9 mouse cellular contexts compared by ENCODE assay signal in genomic region chr9:92541977-92542561, GRCm38 (mm10). TPM values are rescaled to one million over a fixed set of nuclear protein-coding genes. Genes with fewer than 3 reads are reported as not detected.
A peak's percentile ranks its signal among the peaks of the same experiment; 100 is the strongest.
DNase-seq lines count a peak whose midpoint lies in the region; ATAC-seq and TF ChIP-seq lines count a peak whose summit lies in the region.
"Had no signal": no experiment of that assay in that cellular context is flagged by ENCODE, and none has a peak within 500 bp of the region (broad histone marks: within the 10 kb centered on the region; RNA-seq: fewer than 3 reads in every experiment).

Gene Plod2 (plus strand): TSS chr9:92542223.

- H3K27me3 ChIP-seq in limb, embryonic 13.5 days: no peaks in the 10 kb centered on the region
- peaks cover 6% of the 10 kb centered on the region for H3K27me3 ChIP-seq in midbrain, embryonic 13.5 days
- H3K27me3 ChIP-seq in small intestine, adult 2 months (ENCODE audit: control insufficient read depth, insufficient read depth, low read length): peaks cover 5% of the 10 kb centered on the region
- H3K27me3 ChIP-seq: CH12.LX had no signal

- peaks cover 49% of the 10 kb centered on the region for H3K4me1 ChIP-seq in limb, embryonic 13.5 days
- H3K4me1 ChIP-seq in midbrain, embryonic 13.5 days (replicated peaks): peaks cover 12% of the 10 kb centered on the region
- peaks cover 6% of the 10 kb centered on the region; the same call in 1 of the 2 replicates for H3K4me1 ChIP-seq in small intestine, adult 2 months (ENCODE audit: control insufficient read depth, insufficient read depth, insufficient read length, low read length)

- TF ChIP-seq CTCF in small intestine, adult 2 months (IDR thresholded peaks at IDR 0.05; ENCODE audit: extremely low read depth, insufficient read length, insufficient replicate concordance, low read depth, low read length): no peak

- WGBS in limb, embryonic 13.5 days: under 1% methylated on average over 65 of the region's 67 CpGs
- WGBS in midbrain, embryonic 13.5 days: under 1% methylated on average over 61 of the region's 67 CpGs
- WGBS in small intestine, adult 2 months: under 1% methylated on average over 67 of the region's 67 CpGs

- peak within 1 kb of the TSS; percentile 97 for H3K27ac ChIP-seq in limb, embryonic 13.5 days
- H3K27ac ChIP-seq in midbrain, embryonic 13.5 days: peak within 1 kb of the TSS; percentile 68
- peak within 1 kb of the TSS; percentile 40; the same call in 1 of the 2 replicates for H3K27ac ChIP-seq in small intestine, adult 2 months (ENCODE audit: insufficient read depth, low read depth, low read length)

- peak within 1 kb of the TSS; percentile 88 for H3K4me3 ChIP-seq in limb, embryonic 13.5 days
- peak within 1 kb of the TSS; percentile 83 for H3K4me3 ChIP-seq in midbrain, embryonic 13.5 days (replicated peaks)
- H3K4me3 ChIP-seq in small intestine, adult 2 months (ENCODE audit: low read depth, low read length): peak within 1 kb of the TSS; percentile 74

- peak within 1 kb of the TSS; percentile 93 for H3K9ac ChIP-seq in limb, embryonic 13.5 days
- H3K9ac ChIP-seq in midbrain, embryonic 13.5 days (replicated peaks): peak within 1 kb of the TSS; percentile 89

- peak; percentile 15 for DNase-seq in layer of hippocampus, adult 11-12 months (ENCODE audit: low spot score)
- no peak for DNase-seq in layer of hippocampus, adult 9-10 months (ENCODE audit: low spot score)
- peak; percentile 86 for DNase-seq in embryo, embryonic 10.5 days (ENCODE audit: low spot score)
- peak; percentile 81 for DNase-seq in gastrocnemius, postnatal 25 days

- ATAC-seq in inflammation-experienced regulatory T-cells, adult 6 months: peak; percentile 76
- peak; percentile 89 for ATAC-seq in limb, embryonic 13.5 days (ENCODE audit: low FRiP score, low read depth)
- peak; percentile 96 for ATAC-seq in midbrain, embryonic 13.5 days

- TF ChIP-seq POLR2A in small intestine, adult 2 months (IDR thresholded peaks at IDR 0.05; ENCODE audit: low read depth, low read length): no peak

- H3K36me3 ChIP-seq in limb, embryonic 13.5 days: peaks cover 3% of the 10 kb centered on the region; the same call in 1 of the 2 replicates
- H3K36me3 ChIP-seq in midbrain, embryonic 13.5 days: no peaks in the 10 kb centered on the region
- no peaks in the 10 kb centered on the region for H3K36me3 ChIP-seq in small intestine, adult 2 months (ENCODE audit: control insufficient read depth, insufficient read depth, low read length)

- peak within 1 kb of the TSS; percentile 72 for H3K4me2 ChIP-seq in limb, embryonic 13.5 days (replicated peaks)
- H3K4me2 ChIP-seq in midbrain, embryonic 13.5 days (replicated peaks): peak within 1 kb of the TSS; percentile 88

- H3K9me3 ChIP-seq in limb, embryonic 13.5 days: no peaks in the 10 kb centered on the region
- H3K9me3 ChIP-seq in midbrain, embryonic 13.5 days: no peaks in the 10 kb centered on the region

RNA-seq across cellular contexts. Expression of gene Plod2, which starts in this region (rescaled TPM):
- total RNA-seq in gastrocnemius, postnatal 25 days (2021): 1 to 10 TPM; 4.0 to 4.4 TPM
- 1 to 10 TPM; 2.9 to 8.6 (median 3.7) TPM for polyA plus RNA-seq in inflammation-experienced regulatory T-cells, adult 6 months (2017; shearing (Covaris generic))
- 56.6 and 62.8 TPM in 2 replicates for polyA plus RNA-seq in limb, embryonic 13.5 days (2015; fragmentation: Nextera tagmentation; extraction: Ambion mirVana)
- polyA plus RNA-seq in midbrain, embryonic 13.5 days (2015; fragmentation: Nextera tagmentation; extraction: Ambion mirVana): 10.7 and 11.1 TPM in 2 replicates
- polyA plus RNA-seq in small intestine, adult 2 months (2012; rRNA removed): 0.47 and 0.56 TPM in 2 replicates
- total RNA-seq: CH12.LX had no signal

Comparison
In these comparisons a context has a peak if more than half of its experiments do, and no peak if none do; other contexts are left out.
1. H3K27ac ChIP-seq: peak in every context shown above with its lines; median percentile 97 in limb, embryonic 13.5 days; 68 in midbrain, embryonic 13.5 days; 40 in small intestine, adult 2 months.